Mouse (Mus musculus): Measurements from ENCODE around the gene Slc16a6. TPM values are rescaled to one million over a fixed set of nuclear protein-coding genes. Genes with fewer than 3 reads are reported as not detected.

Slc16a6 gene
- total RNA-seq, 2 experiments from 2014 or later = 7.7 to 11.4 TPM

GRCm38 (mm10) chr11:109487991-109488684, 14.7 kb upstream of the Slc16a6 start:
- DNase-seq (ENCODE audit: extremely low spot score in 1 of 2, low spot score in 1 of 2) = no peak

- DNase-seq (ENCODE audit: extremely low spot score in 1 of 2, low spot score in 1 of 2) = no peak
These were observed 13.7 kb upstream of the Slc16a6 start for GRCm38 (mm10) chr11:109487111-109487510.

DNA sequence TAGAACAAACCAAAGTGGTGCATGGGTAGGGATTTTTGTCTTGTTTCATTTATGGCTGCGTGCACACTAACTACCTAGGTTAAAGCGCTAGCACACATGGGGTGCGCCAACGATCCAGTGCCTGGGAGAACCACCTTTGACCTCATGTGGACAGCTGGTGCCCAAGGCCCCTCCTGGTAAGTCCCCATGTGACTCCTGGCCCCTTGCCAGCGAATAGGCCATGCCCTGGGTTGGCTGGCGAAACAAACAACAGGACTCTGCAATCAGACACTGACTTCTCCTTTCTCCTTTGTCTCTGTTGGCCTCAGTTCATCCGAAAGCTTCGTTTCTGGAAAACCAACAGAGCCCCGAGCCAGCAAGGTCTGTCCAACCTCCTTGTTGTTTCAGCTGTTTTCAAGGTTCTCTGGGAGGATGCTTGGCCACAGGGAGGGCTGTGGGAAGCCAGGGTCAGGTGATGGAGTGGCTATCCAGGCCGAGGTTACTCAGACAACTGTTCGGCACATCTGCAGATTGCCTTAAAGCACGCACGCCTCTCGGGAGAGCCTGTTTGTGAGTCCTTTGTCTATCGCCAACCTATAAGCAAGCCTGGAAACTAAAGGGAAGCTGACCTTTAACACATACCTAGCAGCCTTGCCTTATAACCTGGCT, 12.1 kb upstream of the Slc16a6 start:
- DNase-seq (ENCODE audit: extremely low spot score in 1 of 2, low spot score in 1 of 2) = peak in 1 of 2 experiments; percentile 30

GRCm38 (mm10) chr11:109480440-109480839, 7.0 kb upstream of the Slc16a6 start:
- DNase-seq (ENCODE audit: extremely low spot score in 1 of 2, low spot score in 1 of 2) = no peak

DNA sequence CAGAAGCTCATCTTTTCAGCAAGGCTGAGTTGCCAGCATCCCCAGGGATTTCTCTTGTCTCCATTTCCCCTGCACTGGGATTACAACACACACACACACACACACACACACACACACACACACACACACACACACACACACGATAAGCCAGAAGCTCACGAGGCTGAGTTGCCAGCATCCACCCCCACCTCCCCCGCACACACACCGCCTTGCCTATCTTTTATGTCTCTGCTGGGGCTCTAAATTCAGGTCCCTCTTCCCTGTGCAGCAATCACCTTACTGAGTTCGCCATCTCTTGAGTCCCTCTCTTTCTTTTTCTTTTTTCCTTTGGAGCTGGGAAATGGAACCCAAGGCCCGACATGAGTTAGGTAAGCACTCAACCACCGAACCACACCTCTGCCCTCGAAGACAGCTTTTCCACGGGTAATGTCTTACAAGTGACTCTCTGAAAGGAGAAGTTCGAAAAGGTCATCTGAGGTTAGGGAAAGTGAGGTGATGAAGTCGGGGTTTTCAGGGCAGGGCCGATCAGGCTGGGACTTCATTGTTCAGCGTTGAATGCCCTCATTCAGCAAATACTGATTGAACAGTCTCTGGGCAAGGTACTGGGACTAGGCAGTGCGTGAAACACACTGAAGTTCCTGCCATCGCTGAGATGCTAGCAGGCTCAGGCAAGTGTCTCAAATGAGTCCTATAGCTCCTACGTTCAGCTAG, 6.3 kb upstream of the Slc16a6 start:
- DNase-seq (ENCODE audit: extremely low spot score in 1 of 2, low spot score in 1 of 2) = no peak

- DNase-seq (ENCODE audit: extremely low spot score in 1 of 2, low spot score in 1 of 2) = no peak
These were observed 4.4 kb upstream of the Slc16a6 start for GRCm38 (mm10) chr11:109477606-109478380.

- DNase-seq (ENCODE audit: extremely low spot score in 1 of 2, low spot score in 1 of 2) = no peak
These were observed 3.3 kb upstream of the Slc16a6 start for GRCm38 (mm10) chr11:109476653-109477052.

DNA sequence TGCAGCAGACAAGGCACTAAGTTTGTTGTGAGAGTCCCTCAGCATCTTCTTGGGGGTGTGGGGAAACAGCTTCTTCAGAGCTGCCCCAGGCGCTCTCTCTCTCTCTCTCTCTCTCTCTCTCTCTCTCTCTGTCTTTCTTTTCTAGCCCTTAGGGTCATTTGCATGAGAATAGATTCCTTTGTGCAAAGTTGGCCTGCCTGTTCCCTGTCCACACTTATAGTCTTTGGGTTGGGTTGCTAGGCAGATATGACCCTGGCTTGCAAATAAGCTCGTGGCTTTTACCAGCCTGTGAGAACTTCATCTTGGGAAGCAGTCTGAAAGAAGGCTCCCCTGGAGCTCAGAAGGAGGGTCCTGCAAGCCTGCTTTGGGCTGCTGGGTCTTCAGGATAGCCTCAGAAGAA, 2.8 kb upstream of the Slc16a6 start:
- DNase-seq (ENCODE audit: extremely low spot score in 1 of 2, low spot score in 1 of 2) = no peak

DNA sequence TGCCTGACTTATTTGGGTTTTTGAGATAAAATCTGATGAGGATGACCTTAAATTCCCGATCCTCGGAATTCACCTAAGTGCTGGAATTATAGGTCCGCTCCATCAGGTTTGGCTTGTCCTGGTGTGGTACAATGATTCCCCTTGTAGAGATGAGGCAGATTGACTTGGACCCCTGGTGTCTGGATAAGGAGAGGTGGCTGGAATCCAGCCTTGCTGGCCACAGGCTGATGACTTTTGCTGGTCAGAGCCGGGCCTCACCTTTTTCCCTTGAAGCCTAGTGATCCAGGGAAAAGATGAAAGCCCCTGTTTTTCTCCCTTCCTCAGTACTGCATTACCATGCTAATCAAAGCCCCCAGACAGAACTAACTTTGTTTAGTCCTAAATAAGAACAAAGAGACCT, 2.3 kb upstream of the Slc16a6 start:
- no peak for DNase-seq (ENCODE audit: extremely low spot score in 1 of 2, low spot score in 1 of 2)

DNA sequence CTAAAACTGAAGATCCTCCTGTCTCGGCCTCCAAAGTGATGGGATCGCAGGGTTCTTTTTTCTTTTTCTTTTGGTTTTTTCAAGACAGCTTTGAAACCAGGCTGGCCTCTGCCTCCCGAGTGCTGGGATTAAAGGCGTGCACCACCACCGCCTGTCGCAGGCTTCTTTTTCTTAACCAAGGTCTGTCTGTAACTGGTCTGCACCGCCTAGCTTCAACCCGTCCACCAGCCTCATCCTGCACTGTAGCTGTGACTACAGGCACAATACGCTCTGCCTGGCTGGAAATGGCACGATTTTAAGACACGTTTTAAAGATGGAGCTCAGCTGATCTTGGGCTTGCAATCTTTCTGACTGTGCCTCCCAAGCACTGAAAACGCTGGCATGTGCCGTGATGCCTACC, 1.4 kb upstream of the Slc16a6 start:
- DNase-seq (ENCODE audit: extremely low spot score in 1 of 2, low spot score in 1 of 2) = no peak

DNA sequence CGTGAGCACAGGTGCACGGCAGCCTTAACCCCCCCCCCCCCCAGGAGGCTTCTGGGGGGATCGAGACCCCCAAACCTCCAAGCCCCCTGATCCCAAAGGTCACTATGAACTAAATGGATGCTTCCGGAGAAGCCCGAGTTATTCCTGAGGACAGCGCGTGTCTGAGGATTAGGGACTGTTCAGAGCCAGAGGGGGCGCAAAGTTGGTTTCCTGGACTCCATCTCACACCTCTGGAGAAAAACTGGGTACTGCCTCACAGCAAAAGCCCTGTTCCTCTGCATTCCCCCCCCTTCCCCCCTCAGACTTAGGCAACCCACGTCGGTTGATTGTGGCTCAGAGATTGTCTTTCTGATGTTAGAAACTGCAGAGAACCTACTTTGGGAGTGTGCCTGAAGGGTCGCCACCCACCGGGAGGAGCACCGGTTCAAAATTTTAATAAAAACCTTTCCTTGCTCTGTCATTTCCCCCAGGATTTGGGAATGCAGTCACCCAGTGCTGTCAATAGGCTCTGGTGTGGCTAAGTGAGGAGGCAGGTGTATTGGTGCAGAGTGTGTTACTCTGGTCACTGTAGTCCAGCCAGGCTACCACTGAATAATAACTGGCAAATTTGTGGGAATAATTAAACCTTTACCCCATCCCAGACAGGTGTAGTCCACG, 816 bp upstream of the Slc16a6 start:
- DNase-seq (ENCODE audit: extremely low spot score in 1 of 2, low spot score in 1 of 2) = peak in 1 of 2 experiments; percentile 14

DNA sequence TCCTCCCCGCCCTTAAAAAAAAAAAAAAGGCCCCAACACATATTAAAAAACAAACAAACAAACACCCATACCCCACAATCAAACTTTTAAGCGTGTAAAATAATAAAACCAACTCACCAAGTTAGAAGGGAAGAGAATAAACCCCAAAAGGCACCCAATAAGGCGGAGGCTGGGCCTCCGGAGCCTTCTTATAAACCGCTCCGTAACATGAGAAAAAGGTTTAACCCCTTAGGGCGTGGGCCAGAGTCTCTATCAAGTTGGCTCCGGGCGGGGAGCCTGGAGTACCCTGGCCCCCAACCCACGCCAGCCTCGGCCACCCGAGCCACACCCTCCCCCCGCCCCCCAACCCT, 602 bp downstream of the Slc16a6 start:
- DNase-seq (ENCODE audit: extremely low spot score in 1 of 2, low spot score in 1 of 2) = peak in 1 of 2 experiments; percentile 7

- peak in 1 of 2 experiments; percentile 9 for DNase-seq (ENCODE audit: extremely low spot score in 1 of 2, low spot score in 1 of 2)
These were observed 1.2 kb downstream of the Slc16a6 start for GRCm38 (mm10) chr11:109472171-109472691.

GRCm38 (mm10) chr11:109470921-109471861, 2.2 kb downstream of the Slc16a6 start:
- DNase-seq (ENCODE audit: extremely low spot score in 1 of 2, low spot score in 1 of 2) = no peak

DNA sequence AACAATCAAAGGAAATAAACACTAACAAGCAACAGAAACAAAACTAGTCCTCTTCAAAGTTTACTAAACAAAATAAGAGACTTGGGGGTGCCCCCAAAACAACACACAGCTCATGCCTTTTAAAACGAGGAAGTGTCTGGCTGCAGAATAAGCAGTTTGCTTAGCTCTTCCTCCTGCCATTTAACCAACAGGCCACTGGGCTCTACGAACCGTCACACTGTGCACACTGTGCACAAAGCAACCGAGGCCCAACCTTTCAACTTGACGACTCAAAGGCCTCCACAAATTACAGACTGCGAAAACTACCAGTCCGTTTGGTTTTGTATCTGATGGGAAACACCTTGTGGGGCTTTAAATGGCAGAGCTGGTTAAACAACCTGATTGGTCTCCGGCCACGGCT, 3.2 kb downstream of the Slc16a6 start:
- DNase-seq (ENCODE audit: extremely low spot score in 1 of 2, low spot score in 1 of 2) = no peak

DNA sequence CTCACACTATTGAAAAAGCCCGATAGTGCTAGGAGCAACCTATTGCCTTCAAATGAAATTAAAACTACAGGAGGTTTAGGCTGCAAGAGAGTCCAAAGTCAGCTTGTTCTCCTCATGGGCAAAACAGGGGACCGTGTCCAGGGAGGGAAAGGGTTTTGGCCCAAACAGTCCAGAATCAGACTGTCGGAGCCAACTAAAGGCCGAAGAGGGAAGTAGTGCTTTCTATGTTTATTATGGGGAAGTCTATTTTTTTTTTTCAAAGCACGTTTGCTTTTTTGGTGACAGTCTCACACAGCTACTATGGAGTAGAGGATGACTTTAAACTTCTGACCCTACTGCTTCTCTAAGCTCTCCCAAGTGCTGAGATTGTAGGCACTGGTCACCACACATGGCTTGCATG, 5.3 kb downstream of the Slc16a6 start:
- DNase-seq (ENCODE audit: extremely low spot score in 1 of 2, low spot score in 1 of 2) = no peak

DNA sequence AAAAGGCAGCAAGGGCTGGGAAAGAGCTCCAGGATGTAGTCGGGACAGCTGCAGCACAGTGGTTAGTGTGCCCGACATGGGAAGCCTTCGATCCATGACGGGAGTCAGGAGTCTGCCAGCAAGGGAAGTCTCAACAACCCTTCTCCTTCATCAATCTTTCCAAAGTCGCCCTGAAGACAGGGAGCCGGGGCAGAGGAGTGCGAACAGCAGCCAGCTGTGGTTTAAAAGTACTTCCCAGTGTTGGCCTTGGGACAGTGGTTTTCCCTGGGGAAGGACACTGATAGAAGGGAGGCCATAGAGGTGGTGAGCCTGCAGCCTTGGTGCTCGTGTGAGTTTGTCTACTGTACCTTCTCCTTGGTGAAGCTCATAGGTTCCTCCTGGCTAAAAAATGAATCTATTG, 6.4 kb downstream of the Slc16a6 start:
- no peak for DNase-seq (ENCODE audit: extremely low spot score in 1 of 2, low spot score in 1 of 2)

DNA sequence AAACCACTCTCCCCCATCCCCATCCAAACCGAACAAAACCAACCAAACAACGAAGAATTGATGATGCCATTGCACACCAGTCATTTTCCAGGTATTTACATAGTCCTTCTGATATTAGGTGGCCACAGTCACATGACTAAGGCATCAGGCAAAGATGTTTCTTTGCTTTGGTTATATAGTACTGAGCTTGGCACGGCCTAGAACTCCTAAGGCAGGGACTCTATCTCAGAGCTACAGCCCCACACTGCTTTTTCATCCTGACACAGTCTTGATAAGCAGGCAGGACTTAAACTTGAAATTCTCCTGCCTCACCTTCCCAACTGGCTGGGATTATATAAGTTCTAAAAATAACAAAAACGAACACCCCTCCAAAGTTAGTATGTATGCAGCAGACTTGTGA, 8.3 kb downstream of the Slc16a6 start:
- DNase-seq (ENCODE audit: extremely low spot score in 1 of 2, low spot score in 1 of 2) = no peak

DNA sequence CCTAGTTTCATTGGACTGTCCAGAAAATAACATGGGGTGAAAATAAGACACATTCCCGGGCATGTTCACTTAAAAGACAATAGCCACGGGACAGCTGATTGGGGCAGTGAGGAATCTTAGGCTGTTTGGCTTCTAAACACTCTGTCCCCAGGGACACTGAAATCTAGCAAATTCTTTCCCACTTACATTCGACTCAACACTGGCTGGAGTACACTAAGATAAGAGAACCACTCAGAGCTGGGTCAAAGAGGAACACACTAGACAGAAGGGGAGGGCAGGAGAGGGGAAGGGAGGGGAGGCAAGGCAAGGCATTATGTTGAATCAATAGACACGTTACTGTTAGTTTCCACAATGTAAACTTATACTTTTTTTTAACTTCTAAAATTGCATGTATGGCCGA, 12.8 kb downstream of the Slc16a6 start:
- DNase-seq (ENCODE audit: extremely low spot score in 1 of 2, low spot score in 1 of 2) = no peak
